Mouse (Mus musculus): ENCODE measurements at regions not wholly inside any gene's neighbourhood (a gene's known extent, or its start where the extent isn't known, plus 50 kb on each side); places are given as distances from the start of the nearest gene placed in this dataset.

GRCm38 (mm10) chr1:107677404-107677803, 87.6 kb downstream of the Serpinb8 start:
- WGBS, result 33% methylated on average over 2 of the region's 2 CpGs
- Histone ChIP-seq H3K4me2 (no peak overlapping the region), H3K36me3 (ENCODE audit: poor library complexity, severe bottlenecking) (no peaks in the 10 kb centered on the region), H3K9me3 (replicated peaks) (no peaks in the 10 kb centered on the region), H3K4me1 (0 out of 2 replicates have a peak, but pooled peaks cover 7% of the 10 kb centered on the region), H3K27ac (no peak overlapping the region), H3K4me3 (no peak overlapping the region), H3K27me3 (no peaks in the 10 kb centered on the region), H3K9ac (no peak overlapping the region)
- peak; percentile 57; the same call in 1 of the 2 replicates for ATAC-seq

GRCm38 (mm10) chr1:107696858-107697257, 107.1 kb downstream of the Serpinb8 start:
- Histone ChIP-seq H3K4me2 (no peak overlapping the region), H3K4me1 (no peaks in the 10 kb centered on the region), H3K4me3 (no peak overlapping the region), H3K27ac (no peak overlapping the region), H3K9me3 (replicated peaks) (no peaks in the 10 kb centered on the region), H3K9ac (no peak overlapping the region), H3K36me3 (ENCODE audit: poor library complexity, severe bottlenecking) (no peaks in the 10 kb centered on the region), H3K27me3 (no peaks in the 10 kb centered on the region)
- 12% methylated on average over 2 of the region's 2 CpGs for WGBS
- ATAC-seq, result no peak

- no peaks in the 10 kb centered on the region for H3K27me3 ChIP-seq
- H3K9ac ChIP-seq, result no peak overlapping the region
- H3K27ac ChIP-seq, result no peak overlapping the region
- peak; percentile 50; the same call in 1 of the 2 replicates for ATAC-seq
- no peak overlapping the region for H3K4me3 ChIP-seq
- no peaks in the 10 kb centered on the region for H3K36me3 ChIP-seq (ENCODE audit: poor library complexity, severe bottlenecking)
- H3K4me2 ChIP-seq, result no peak overlapping the region
- H3K4me1 ChIP-seq, result peaks cover 5% of the 10 kb centered on the region; the same call in 1 of the 2 replicates
- no peaks in the 10 kb centered on the region for H3K9me3 ChIP-seq (replicated peaks)
Observed at GRCm38 (mm10) chr1:107706108-107706548, 116.3 kb downstream of the Serpinb8 start.

GRCm38 (mm10) chr1:107708601-107709000, 118.8 kb downstream of the Serpinb8 start:
- WGBS, result 95% methylated on average over 5 of the region's 5 CpGs
- no peak overlapping the region for H3K4me2 ChIP-seq

GRCm38 (mm10) chr1:107714869-107715268, 125.1 kb downstream of the Serpinb8 start:
- no peak overlapping the region for H3K4me2 ChIP-seq
- no peak overlapping the region for H3K4me3 ChIP-seq
- no peaks in the 10 kb centered on the region for H3K4me1 ChIP-seq
- no peaks in the 10 kb centered on the region for H3K27me3 ChIP-seq
- H3K9me3 ChIP-seq (replicated peaks), result no peaks in the 10 kb centered on the region
- WGBS, result 81% methylated on average over 1 of the region's 1 CpGs
- H3K9ac ChIP-seq, result no peak overlapping the region
- H3K36me3 ChIP-seq (ENCODE audit: poor library complexity, severe bottlenecking), result no peaks in the 10 kb centered on the region
- no peak overlapping the region for H3K27ac ChIP-seq
- no peak for ATAC-seq

More at GRCm38 (mm10) chr1:107708601-107709000, 118.8 kb downstream of the Serpinb8 start:
- Histone ChIP-seq H3K4me3 (no peak overlapping the region), H3K36me3 (ENCODE audit: poor library complexity, severe bottlenecking) (no peaks in the 10 kb centered on the region), H3K9ac (no peak overlapping the region), H3K4me1 (peaks cover 5% of the 10 kb centered on the region; the same call in 1 of the 2 replicates), H3K9me3 (replicated peaks) (no peaks in the 10 kb centered on the region), H3K27me3 (no peaks in the 10 kb centered on the region), H3K27ac (no peak overlapping the region)
- ATAC-seq, result no peak

- Histone ChIP-seq H3K4me2 (no peak overlapping the region), H3K4me1 (no peaks in the 10 kb centered on the region), H3K36me3 (ENCODE audit: poor library complexity, severe bottlenecking) (no peaks in the 10 kb centered on the region), H3K27me3 (no peaks in the 10 kb centered on the region), H3K9me3 (replicated peaks) (no peaks in the 10 kb centered on the region), H3K9ac (no peak overlapping the region), H3K4me3 (no peak overlapping the region), H3K27ac (no peak overlapping the region)
- ATAC-seq, result no peak
- 82% methylated on average over 5 of the region's 5 CpGs for WGBS
Observed at GRCm38 (mm10) chr1:107719304-107719703, 129.5 kb downstream of the Serpinb8 start.

- no peaks in the 10 kb centered on the region for H3K4me1 ChIP-seq
- H3K4me2 ChIP-seq, result no peak overlapping the region
- WGBS, result 79% methylated on average over 11 of the region's 11 CpGs
Observed at GRCm38 (mm10) chr1:107728113-107728839, 138.5 kb downstream of the Serpinb8 start.

GRCm38 (mm10) chr1:107765307-107765706, 175.5 kb downstream of the Serpinb8 start:
- H3K9me3 ChIP-seq (replicated peaks), result no peaks in the 10 kb centered on the region
- no peak overlapping the region for H3K4me3 ChIP-seq
- WGBS, result 85% methylated on average over 1 of the region's 1 CpGs
- ATAC-seq, result no peak
- H3K4me1 ChIP-seq, result no peaks in the 10 kb centered on the region
- H3K9ac ChIP-seq, result no peak overlapping the region
- H3K4me2 ChIP-seq, result no peak overlapping the region
- no peaks in the 10 kb centered on the region for H3K36me3 ChIP-seq (ENCODE audit: poor library complexity, severe bottlenecking)
- H3K27me3 ChIP-seq, result no peaks in the 10 kb centered on the region
- H3K27ac ChIP-seq, result no peak overlapping the region

More at GRCm38 (mm10) chr1:107728113-107728839, 138.5 kb downstream of the Serpinb8 start:
- Histone ChIP-seq H3K27ac (no peak overlapping the region), H3K4me3 (no peak overlapping the region), H3K36me3 (ENCODE audit: poor library complexity, severe bottlenecking) (no peaks in the 10 kb centered on the region), H3K9ac (no peak overlapping the region), H3K9me3 (replicated peaks) (no peaks in the 10 kb centered on the region), H3K27me3 (no peaks in the 10 kb centered on the region)
- no peak for ATAC-seq

- Histone ChIP-seq H3K4me1 (no peaks in the 10 kb centered on the region), H3K27me3 (no peaks in the 10 kb centered on the region), H3K27ac (no peak overlapping the region), H3K9me3 (replicated peaks) (no peaks in the 10 kb centered on the region), H3K4me2 (no peak overlapping the region), H3K36me3 (ENCODE audit: poor library complexity, severe bottlenecking) (no peaks in the 10 kb centered on the region), H3K9ac (no peak overlapping the region), H3K4me3 (no peak overlapping the region)
- ATAC-seq, result no peak
- 64% methylated on average over 4 of the region's 4 CpGs for WGBS
Observed at GRCm38 (mm10) chr1:107767198-107767947, 177.6 kb downstream of the Serpinb8 start.

- 84% methylated on average over 2 of the region's 2 CpGs for WGBS
- Histone ChIP-seq H3K4me2 (no peak overlapping the region), H3K27ac (no peak overlapping the region), H3K27me3 (no peaks in the 10 kb centered on the region), H3K9ac (no peak overlapping the region), H3K9me3 (replicated peaks) (no peaks in the 10 kb centered on the region), H3K4me1 (no peaks in the 10 kb centered on the region), H3K36me3 (ENCODE audit: poor library complexity, severe bottlenecking) (no peaks in the 10 kb centered on the region), H3K4me3 (no peak overlapping the region)
- ATAC-seq, result no peak
Observed at GRCm38 (mm10) chr1:107772967-107773366, 183.2 kb downstream of the Serpinb8 start.

- 85% methylated on average over 5 of the region's 5 CpGs for WGBS
- H3K9me3 ChIP-seq (replicated peaks), result no peaks in the 10 kb centered on the region
- no peaks in the 10 kb centered on the region for H3K27me3 ChIP-seq
- no peaks in the 10 kb centered on the region for H3K4me1 ChIP-seq
- no peaks in the 10 kb centered on the region for H3K36me3 ChIP-seq (ENCODE audit: poor library complexity, severe bottlenecking)
- H3K9ac ChIP-seq, result no peak overlapping the region
- no peak overlapping the region for H3K4me2 ChIP-seq
- H3K27ac ChIP-seq, result no peak overlapping the region
- H3K4me3 ChIP-seq, result no peak overlapping the region
- no peak for ATAC-seq
Observed at GRCm38 (mm10) chr1:107783079-107783478, 193.3 kb downstream of the Serpinb8 start.

- Histone ChIP-seq H3K9me3 (replicated peaks) (no peaks in the 10 kb centered on the region), H3K4me2 (no peak overlapping the region), H3K36me3 (ENCODE audit: poor library complexity, severe bottlenecking) (no peaks in the 10 kb centered on the region), H3K27ac (no peak overlapping the region), H3K4me1 (no peaks in the 10 kb centered on the region), H3K4me3 (no peak overlapping the region), H3K27me3 (no peaks in the 10 kb centered on the region), H3K9ac (no peak overlapping the region)
- ATAC-seq, result no peak
- 90% methylated on average over 5 of the region's 5 CpGs for WGBS
Observed at GRCm38 (mm10) chr1:107805823-107806222, 216.0 kb downstream of the Serpinb8 start.
